Comparison of ENCODE assay signal across 10 mouse cellular contexts in the genomic region with DNA sequence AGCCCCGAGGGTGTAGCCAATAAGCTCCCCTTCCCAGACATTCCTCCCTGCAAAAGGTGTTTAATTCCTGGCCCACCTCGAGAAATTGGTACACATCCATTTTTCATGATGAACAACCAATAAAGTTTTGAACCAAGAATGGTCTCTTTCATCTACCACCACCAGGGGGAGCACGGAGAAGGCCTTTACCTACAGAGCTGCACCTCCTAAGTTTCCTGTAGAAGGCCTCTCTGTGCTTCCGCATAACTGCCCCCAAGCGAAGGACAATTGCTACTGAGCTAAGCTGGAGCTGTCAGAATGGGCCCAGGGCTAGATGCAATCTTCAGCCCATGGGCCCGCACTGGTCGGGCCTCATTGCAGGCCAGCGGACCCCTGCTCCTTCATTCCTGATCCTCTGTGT. TPM values are rescaled to one million over a fixed set of nuclear protein-coding genes. Genes with fewer than 3 reads are reported as not detected.
DNase-seq lines count a peak whose midpoint lies in the region; ATAC-seq lines count a peak whose summit lies in the region.
"Had no signal": no experiment of that assay in that cellular context is flagged by ENCODE, and none has a peak within 500 bp of the region (broad histone marks: within the 10 kb centered on the region; RNA-seq: fewer than 3 reads in every experiment).

No protein-coding gene starts in this region.

- no peak overlapping the region for H3K27ac ChIP-seq in heart, embryonic 10.5 days
- H3K27ac ChIP-seq: limb, embryonic 13.5 days had no signal

- DNase-seq in heart, postnatal 4 days: peak; percentile 21
- no peak for DNase-seq in heart, embryonic 10.5 days (ENCODE audit: low spot score)
- DNase-seq in A20 (ENCODE audit: low read depth, low spot score) (peak; percentile 37), R1 (ENCODE audit: low read depth, low spot score) (peak; percentile 86)
- peak; percentile 17 for DNase-seq in induced T-regulatory cell, adult 2 months (ENCODE audit: low read depth)
- DNase-seq in retina, embryonic 14.5 days (ENCODE audit: low spot score): peak; percentile 55
- no peak for DNase-seq in frontal cortex, postnatal 14 days (ENCODE audit: low spot score in 2 of 2)

- no peak; the same call in 1 of the 2 replicates for ATAC-seq in erythroblast, adult 5-6 weeks (replicated peaks; ENCODE audit: low FRiP score, poor library complexity, severe bottlenecking)

- no peaks in the 10 kb centered on the region for H3K9me3 ChIP-seq in heart, embryonic 10.5 days
- H3K9me3 ChIP-seq: limb, embryonic 13.5 days had no signal

- no peaks in the 10 kb centered on the region for H3K36me3 ChIP-seq in heart, embryonic 10.5 days
- H3K36me3 ChIP-seq: limb, embryonic 13.5 days had no signal

- H3K27me3 ChIP-seq in heart, embryonic 10.5 days (ENCODE audit: insufficient read depth, poor library complexity, severe bottlenecking): no peaks in the 10 kb centered on the region

- 37% methylated on average over 8 of the region's 8 CpGs for WGBS in heart, embryonic 10.5 days

- H3K4me1 ChIP-seq in heart, embryonic 10.5 days: no peaks in the 10 kb centered on the region
- H3K4me1 ChIP-seq: limb, embryonic 13.5 days had no signal

- no peak overlapping the region for H3K4me3 ChIP-seq in heart, embryonic 10.5 days
- H3K4me3 ChIP-seq: limb, embryonic 13.5 days had no signal

RNA-seq across cellular contexts. Expression of a gene that starts 14.1 kb away (rescaled TPM):
- total RNA-seq in heart, postnatal 4 days (2021): under 1 TPM in 1 of 2 experiments, not detected in 1; 0.19 TPM
- polyA plus RNA-seq in heart, embryonic 10.5 days (2016; fragmentation: Nextera tagmentation; extraction: Ambion mirVana): 0.34 and 1.2 TPM in 2 replicates
- not detected in 2 replicates for total RNA-seq in erythroblast, adult 5-6 weeks (2015; ENCODE audit: low replicate concordance)
- 0.42 TPM in 1 of 2 replicates, not detected in the other for total RNA-seq in erythroblast, adult 5-6 weeks (2017; ENCODE audit: low replicate concordance)
- polyA plus RNA-seq: limb, embryonic 13.5 days had no signal

RNA-seq across cellular contexts. Expression of a gene that starts 18.1 kb away (rescaled TPM):
- total RNA-seq in heart, postnatal 4 days (2021): not detected
- polyA plus RNA-seq in heart, embryonic 10.5 days (2016; fragmentation: Nextera tagmentation; extraction: Ambion mirVana): not detected in 2 replicates
- total RNA-seq in erythroblast, adult 5-6 weeks (2015; ENCODE audit: low replicate concordance): not detected in 2 replicates
- not detected in 2 replicates for total RNA-seq in erythroblast, adult 5-6 weeks (2017; ENCODE audit: low replicate concordance)
- polyA plus RNA-seq: limb, embryonic 13.5 days; spleen, adult 2 months had no signal

RNA-seq across cellular contexts. Expression of a gene that starts 21.8 kb away (rescaled TPM):
- total RNA-seq in heart, postnatal 4 days (2021): not detected
- polyA plus RNA-seq in heart, embryonic 10.5 days (2016; fragmentation: Nextera tagmentation; extraction: Ambion mirVana): 0.44 and 0.65 TPM in 2 replicates
- total RNA-seq in erythroblast, adult 5-6 weeks (2015; ENCODE audit: low replicate concordance): not detected in 2 replicates
- not detected in 2 replicates for total RNA-seq in erythroblast, adult 5-6 weeks (2017; ENCODE audit: low replicate concordance)
- polyA plus RNA-seq: limb, embryonic 13.5 days; spleen, adult 2 months had no signal

RNA-seq across cellular contexts. Expression of a gene that starts 40.8 kb away (rescaled TPM):
- not detected for total RNA-seq in heart, postnatal 4 days (2021)
- 0.67 and 0.70 TPM in 2 replicates for polyA plus RNA-seq in heart, embryonic 10.5 days (2016; fragmentation: Nextera tagmentation; extraction: Ambion mirVana)
- not detected in 2 replicates for total RNA-seq in erythroblast, adult 5-6 weeks (2015; ENCODE audit: low replicate concordance)
- total RNA-seq in erythroblast, adult 5-6 weeks (2017; ENCODE audit: low replicate concordance): not detected in 2 replicates
- polyA plus RNA-seq: limb, embryonic 13.5 days; spleen, adult 2 months had no signal

Comparison
In these comparisons a context has a peak if more than half of its experiments do, and no peak if none do; other contexts are left out.
1. DNase-seq: peak in heart, postnatal 4 days (single experiment), A20 (single experiment), R1 (single experiment), induced T-regulatory cell, adult 2 months (single experiment) and retina, embryonic 14.5 days (single experiment); none in heart, embryonic 10.5 days (single experiment) and frontal cortex, postnatal 14 days (0 of 2).